Mouse (Mus musculus) stomach, postnatal 0 days (tissue): ENCODE results near the gene Rnf227.

Experiments used
- CTCF ChIP-seq: IDR thresholded peaks from 2 replicates; pipeline ENCODE4 v1.5.1; 2016; ENCODE audit warnings: antibody characterized with exemption, low read depth, mild to moderate bottlenecking, moderate library complexity
- EP300 ChIP-seq: optimal IDR thresholded peaks from 2 replicates; pipeline ENCODE3; 2016; ENCODE audit warnings: antibody characterized with exemption

- TF ChIP-seq CTCF (0 out of 2 replicates have a peak, but pooled peaks have one; percentile 10), EP300 (no peak)
Observed at GRCm38 (mm10) chr11:69323667-69324111, 16.6 kb upstream of the Rnf227 start, which contains the start of the genes Cntrob and Trappc1.
